Mouse (Mus musculus) testis, postnatal 10 days (tissue): Measurements from ENCODE around the gene Ppp4c.

Experiments
- DNase-seq: peaks from one replicate; pipeline ENCODE4 v3.0.0; 2021; ENCODE audit warnings: low spot score

Gene Ppp4c

DNA sequence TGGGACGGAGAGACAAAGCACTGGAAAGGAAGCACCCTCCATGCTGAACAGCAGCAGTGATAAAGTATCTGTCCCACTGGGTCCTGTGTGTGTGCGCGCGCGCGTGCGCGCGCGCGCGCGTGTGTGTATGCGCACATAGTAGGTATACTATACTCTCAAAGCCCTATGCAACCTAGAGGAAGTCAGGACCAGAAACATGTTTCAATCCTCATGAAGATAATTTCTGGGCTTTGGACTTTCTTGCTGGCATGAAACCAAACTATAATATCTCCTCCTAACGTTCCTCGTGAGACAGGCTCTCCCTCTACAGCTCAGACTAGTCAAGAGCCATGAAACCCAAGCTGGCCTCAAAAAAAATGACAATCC is 8.7 kb upstream of the Ppp4c start:
- no peak for DNase-seq

DNA sequence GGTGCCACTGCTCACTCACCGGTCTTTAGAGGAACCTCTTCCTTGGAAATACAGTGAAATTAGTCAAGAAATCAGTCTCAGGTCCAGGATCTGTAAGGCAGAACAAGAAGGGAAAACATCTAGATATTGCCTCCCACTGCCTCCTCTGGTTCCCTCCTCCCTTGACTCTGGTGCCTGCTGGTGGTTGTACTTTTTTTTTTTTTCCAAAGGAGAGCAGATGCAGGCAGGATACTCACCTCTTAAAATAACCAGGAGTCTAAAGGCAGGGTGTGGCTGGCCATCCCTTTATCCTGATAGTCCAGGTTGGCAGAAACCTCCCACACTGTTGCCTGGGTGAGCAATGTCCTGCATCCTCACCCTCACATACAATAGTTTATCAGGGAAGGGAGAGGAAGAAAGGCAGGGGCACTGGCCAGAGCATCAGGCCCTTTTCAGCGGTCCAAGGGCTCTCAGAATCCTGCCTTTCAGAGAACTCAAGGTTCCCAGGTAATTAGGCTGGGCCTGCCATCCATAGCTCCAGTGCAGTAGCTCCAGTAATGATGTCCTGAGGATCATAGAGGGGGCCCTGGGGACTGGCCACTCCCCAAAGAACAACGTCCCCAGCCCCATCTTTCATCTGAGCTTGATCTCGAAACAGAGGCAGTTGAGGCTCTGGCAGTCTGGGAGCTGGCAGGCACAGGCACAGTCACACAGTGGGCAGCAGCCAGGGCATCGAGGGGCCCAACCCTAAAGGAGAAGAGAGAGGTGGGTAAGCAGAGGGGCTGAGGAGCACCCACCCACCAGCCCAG is 8.2 kb upstream of the Ppp4c start:
- no peak for DNase-seq

DNA sequence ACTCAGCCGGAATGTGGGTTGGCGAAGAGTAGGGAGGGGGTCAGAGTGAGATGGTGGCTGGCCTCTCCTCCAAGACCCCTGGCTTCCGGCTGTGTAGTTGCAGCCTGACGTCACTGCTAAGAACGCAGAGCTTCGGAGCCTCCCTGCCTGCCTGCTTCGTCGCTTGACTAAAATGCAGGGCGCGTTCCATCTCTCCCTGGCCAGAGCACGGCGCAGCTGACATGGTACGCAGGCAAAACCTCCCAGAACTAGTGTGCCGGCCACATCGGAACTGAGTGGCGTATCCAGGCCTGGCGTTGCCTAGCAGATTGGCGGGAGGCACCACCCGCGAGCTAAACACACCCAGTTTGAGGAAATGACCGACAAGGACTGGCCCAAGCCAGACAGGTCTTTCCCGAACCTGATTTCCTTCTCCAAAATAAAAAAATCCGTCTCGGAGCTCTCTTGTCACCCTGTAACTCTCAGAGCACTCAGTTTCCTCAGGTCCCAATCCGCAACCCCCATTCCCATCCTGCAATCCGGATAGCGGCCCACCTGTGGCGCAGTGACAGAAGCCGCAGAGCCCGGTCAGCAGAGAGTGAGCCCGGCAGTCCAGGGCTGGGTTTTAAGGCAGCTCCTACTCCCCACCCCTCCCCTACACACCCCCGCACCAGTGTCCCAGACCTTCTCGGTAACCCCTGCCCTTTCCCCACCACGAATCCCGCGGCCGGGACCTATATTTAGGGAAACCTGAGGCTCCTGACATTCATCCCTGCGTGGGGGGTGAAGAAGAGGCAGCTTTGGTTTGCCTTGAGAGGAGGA is 7.4 kb upstream of the Ppp4c start:
- DNase-seq: peak; percentile 78

DNA sequence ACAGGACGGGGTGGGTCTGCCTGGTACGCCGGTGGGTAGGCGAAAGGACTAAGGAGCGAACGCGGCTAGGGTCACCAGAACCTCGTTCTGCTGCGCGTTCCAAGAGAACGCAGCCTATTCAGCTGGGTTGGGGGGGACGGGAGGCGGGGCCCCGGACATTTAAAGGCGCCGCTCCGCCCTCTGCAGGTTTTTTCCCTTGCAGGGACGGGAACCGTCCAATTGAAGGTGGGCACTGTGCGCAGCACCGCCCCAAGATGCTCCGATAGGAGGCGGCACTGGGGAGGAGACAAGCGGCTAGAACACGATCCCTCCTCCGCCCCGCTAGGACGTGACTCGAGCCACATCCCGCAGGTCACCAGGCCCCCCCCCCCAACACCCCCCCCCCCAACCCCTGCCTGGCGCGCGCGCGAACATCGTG is 6.8 kb upstream of the Ppp4c start:
- DNase-seq: peak; percentile 96

DNA sequence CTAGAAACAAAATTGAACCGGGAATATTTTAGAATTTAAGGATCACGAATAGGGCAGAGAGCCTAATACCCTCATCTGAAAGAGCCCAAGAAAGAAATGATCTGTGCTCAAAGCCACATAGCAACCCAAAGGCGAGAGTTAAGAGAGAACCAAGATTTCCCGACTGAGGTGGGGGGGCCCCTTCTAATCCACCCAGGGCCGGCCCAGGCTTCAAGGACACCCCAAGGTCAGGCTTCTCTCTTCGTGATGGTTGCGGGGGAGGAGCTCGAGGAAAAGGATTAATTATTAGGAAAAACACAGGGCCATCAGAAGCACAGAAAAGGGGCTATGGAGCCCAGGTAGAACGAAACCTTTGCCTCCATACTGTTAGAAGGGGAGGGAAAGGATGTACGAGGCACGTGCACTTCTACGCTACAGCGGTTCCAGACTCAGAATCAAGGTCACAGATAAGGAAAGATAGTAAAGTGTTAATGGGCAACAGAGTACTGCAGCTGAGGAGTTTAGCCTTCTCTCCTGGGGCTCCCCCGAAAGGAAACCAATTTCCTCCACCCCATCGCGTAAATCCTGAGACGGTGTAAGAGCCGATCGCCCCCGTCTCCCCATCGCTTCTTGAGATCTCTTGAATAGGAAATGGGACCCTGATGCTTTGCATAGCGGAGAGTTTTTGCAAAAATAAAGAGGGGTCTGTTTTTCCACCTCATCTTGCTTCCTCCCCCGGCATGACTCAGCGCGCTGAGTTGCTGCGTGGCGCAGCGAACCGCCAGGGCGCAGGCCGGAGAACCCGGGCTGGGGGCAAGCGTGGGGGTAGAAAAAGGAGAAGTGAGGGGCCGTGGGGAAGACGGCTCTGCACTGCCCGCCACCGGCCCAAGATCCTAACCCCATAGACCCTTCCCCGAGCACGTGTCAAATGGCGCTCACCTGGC is 6.1 kb upstream of the Ppp4c start:
- DNase-seq: peak; percentile 68

DNA sequence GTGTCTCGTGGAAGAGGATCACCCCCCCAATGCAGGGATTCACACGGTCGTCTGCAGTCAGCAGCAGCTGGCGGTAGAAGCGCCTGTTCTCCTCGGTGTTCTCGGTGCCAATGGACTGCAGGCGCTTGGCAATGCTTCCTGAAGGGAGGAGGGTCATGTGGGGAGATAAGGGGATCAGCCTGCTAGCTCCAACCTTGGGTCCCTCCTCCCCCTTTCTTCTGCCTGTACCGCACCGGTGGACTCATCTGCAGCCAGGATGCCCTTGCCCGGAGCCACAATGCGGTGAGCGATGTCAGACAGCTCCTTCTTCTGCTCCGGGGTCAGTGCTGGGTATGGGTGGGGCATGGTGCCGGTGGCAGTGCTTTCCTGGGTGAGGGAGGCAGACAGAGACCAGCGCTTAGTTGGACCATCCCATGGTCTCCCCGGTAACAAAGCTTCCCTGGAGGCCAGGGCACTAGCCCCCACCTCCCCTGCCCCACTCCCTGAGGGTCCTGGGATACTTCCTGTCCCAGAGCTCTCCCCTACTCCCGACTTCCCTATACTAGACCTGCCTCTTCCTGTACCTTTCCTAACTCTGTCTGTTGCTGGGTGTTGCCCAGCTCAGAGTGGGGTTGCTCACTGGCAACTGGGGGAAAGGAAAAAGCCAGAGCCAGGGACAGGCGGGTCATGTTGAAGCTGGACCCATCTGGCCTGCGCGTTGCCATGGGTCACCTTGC is 5.3 kb upstream of the Ppp4c start, which contains the start of gene Fam57b:
Gene Fam57b (plus strand): TSS at position 258 of the 716 bp plus-strand sequence.
- DNase-seq: peak; percentile 76

DNA sequence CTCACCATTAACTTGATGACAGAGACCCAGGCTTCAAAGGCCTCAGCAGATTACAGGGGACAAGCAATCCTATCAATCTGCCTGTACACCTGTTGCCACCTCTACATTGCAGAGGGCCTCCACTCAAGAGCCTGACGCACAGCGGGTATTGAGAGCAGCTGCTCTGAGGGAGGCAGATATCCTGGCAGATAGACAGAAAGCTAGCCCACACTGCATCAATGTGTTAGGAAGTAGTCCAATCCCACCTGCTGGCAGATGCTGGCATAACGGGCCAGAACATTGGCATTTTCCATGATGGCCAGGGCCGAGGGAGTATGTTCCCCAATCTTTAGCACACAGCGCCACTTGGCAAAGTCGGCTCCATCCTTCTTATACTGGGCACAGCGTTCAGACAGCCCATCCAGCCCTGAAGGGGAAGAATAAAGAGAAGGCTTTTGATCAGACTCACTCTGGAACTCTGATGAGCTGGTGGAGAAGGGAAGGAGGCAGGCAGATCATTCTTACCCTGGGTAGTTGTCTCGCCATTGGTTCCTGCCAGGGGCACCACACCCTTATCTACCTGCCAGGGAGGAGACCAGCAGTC is 4.1 kb upstream of the Ppp4c start:
- DNase-seq: peak; percentile 70

DNA sequence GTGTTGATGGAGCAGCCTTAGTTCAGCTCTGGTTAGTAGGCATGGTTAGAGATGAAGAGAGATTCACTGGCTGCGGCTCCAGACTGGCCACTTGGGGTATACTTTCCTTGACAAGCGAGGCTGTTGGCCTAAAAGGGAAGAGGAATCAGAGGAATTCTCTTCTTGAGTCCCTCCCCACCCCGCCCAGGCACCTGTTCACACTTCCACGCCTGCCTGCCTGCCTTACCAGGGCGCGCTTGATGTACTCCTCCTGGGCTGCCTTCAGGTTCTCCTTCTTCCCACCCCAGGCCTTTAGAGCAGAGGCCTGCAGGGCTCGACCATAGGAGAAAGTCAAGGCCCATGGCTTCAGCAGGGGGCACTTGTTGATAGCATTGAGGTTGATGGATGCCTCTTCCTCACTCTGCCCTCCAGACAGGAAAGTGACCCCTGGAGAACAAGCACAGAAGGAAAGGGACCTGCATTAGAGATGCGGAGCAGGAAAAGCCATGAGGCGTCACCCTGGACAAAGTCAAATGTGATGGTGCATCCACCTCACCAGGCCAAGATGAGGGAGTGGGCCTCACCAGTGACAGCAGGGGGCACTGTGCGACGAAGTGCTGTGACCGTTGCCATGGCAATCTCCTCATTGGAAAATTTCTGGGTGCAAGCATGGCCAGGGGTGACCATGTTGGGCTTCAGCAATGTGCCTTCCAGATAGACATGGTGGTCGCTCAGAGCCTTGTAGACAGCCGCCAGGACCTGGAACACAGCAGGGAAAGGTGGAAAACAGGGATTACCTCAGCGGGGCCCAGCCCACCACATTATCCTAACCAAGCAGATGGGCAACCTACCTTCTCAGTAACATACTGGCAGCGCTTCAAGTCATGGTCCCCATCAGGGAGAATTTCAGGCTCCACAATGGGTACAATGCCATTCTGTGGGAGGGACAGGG is 3.4 kb upstream of the Ppp4c start:
- no peak for DNase-seq

DNA sequence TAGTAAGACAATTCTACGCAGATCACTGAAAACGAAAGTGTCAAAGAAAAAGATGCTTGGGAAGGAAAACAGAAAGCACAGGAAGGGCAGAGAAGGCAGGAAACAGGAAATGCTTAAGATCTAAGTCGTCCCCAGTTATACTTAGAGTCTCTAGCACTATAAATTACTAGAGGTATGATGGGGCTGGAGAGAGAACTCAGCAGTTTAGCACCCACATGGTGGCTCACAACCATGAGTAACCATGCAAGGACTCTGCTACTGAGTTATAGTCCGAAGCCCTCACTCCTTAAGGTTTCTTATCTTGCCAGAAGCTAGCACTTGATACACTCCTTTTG is 1.9 kb upstream of the Ppp4c start:
- no peak for DNase-seq

DNA sequence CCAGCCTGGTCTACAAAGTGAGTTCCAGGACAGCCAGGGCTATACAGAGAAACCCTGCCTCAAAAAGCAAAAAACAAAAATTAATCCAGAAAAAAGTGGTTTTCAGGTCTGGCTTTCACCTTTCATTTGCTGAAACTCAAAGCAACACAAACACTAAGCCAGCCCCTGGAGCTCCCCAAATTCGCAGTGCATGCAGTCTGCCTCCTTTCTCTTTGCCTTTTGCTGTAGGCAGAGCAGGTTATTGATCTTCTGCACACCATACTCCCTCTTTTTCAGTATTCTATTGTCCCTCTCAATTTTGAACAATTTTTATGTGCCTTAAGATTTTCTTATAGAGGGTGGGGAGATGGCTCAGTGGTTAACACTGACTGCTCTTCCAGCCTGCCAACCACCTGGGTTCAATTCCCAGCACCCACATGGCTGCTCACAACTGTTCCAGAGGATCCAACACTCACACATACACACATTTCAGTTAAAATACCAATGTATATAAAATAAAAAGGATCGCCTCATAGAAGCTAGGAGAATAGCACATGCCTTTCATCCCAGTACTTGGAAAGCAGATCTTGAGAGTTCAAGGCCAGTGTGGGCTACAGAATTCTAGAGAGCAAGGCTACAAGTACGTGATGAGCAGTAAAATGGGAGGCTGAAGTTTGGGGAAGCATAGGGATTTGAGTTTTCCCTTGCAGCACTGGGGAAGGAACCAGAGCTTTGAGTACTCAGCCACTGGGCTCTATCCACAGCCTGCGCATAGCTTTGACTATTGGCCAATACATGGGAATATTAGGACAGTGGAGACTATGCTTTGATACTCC is 1.4 kb upstream of the Ppp4c start:
- DNase-seq: no peak

DNA sequence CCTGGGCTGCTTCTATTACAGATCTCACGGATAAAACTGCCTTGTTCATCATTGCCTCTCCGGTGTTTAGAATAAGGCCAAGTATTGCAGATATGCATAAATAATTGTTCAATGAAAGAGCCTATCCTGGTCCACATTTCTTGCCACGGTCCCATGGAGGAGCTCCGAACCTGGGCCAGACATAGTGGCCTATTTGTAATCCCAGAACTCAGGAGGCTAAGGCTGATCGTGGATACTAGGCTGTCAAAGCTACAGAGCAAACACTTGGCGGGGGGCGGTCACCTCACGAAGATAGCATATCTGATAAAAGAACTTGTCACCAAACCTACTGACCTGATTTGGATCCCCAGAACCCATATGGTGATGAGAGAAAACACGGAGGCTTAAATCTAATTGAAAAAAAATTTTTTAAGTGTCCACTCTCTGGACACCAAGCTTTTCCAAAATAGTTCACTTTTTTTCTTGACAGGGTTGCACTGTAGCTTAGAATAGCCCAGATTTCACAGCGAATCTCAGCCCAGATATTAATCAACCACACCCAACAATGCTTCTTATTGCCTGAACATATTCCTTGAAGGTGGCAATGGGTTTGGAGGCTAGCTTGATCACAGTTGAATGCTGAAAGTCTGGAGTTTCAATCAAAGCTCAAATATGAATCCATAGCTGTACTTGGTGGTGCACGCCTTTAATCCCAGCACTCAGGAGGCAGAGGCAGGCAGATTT is 586 bp upstream of the Ppp4c start:
- no peak for DNase-seq

DNA sequence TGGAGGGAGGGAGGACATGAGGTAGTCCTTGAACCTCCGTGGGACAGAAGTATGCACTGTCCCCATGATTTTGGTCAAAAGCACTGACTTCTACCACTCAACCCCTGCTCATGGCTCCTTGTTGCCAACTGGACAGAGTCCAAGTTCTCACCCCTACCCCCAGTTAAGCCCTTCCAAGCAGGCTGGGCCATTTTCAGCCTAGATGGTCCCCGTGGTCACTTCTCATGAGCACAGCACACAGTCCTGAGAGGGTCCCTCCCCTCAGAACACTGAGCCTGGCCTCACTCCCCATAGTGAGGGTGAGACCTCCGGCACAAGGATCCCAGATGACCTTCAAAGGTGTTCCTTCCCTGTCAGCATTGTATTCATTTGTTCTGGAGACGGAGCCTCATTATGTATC is 3.2 kb downstream of the Ppp4c start:
- DNase-seq: no peak

DNA sequence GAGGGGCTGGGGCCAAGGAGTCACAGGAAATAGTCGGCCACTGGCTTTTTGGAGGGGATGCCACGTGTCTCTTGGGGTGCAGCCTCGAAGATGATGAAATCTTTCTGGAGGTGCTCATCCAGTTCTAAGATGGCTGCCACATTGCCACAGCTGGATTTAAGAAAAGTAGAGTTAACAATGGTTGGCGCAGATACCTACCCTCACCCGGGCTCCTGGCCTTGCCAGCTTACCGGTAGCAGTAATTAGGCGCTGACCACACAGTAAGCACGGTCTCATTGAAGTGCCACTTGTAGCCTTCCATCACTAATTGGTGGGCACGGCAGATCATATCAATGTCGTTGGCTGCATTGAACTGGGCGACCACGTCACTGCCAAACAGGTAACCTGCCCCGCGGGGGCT is 6.2 kb downstream of the Ppp4c start:
- no peak for DNase-seq

DNA sequence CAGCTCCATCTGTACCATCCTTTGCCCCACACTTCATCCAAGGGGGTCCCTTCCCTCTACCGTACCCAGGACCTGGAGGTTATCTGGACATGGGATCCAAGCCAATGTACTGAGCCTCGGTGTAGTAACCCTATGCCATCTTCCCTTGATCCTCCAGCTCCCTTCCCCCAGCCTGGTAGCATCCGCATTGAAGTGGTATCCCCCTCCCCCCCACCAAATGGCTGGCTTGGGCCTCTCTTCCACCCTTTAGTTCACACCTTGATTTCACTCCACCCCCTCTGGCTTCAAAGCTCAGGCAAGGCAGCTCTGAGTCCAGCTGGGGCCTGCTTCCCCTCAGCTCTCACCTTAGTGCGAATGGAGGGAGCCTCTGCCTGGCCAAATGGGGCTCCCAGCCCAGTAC is 7.2 kb downstream of the Ppp4c start:
- DNase-seq: no peak

DNA sequence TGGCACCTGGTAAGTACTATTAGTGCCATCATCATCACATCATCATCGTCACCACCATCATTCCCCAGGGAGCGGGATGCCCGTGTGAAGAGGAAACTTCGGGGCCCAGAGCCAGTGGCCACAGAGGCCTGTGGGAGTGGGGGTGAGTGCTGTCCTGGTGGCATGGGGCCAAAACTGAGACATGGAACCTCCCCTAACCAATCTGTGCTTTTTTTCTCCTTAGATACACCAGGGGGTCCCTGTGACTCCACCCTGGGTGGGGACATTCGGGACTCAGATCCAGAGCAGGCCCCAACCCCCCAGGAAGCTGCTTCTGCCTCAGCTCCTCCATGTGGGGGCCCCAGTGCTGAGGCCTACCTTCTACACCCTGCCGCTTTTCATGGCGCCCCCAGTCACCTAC is 7.8 kb downstream of the Ppp4c start:
- peak; percentile 64 for DNase-seq

DNA sequence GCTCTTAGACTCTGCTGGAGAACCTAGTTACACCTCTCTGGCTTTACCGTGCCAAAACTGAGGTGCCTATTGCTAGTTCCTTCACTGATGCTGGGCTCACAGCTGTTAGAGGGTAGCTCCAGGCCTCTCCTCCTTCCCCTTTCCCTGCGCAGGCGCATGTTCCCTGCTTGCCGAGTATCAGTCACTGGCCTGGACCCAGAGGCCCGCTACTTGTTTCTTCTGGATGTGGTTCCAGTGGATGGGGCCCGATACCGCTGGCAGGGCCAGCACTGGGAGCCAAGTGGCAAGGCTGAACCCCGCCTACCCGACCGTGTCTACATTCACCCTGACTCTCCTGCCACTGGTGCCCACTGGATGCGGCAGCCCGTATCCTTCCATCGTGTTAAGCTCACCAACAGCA is 9.6 kb downstream of the Ppp4c start:
- no peak for DNase-seq

DNA sequence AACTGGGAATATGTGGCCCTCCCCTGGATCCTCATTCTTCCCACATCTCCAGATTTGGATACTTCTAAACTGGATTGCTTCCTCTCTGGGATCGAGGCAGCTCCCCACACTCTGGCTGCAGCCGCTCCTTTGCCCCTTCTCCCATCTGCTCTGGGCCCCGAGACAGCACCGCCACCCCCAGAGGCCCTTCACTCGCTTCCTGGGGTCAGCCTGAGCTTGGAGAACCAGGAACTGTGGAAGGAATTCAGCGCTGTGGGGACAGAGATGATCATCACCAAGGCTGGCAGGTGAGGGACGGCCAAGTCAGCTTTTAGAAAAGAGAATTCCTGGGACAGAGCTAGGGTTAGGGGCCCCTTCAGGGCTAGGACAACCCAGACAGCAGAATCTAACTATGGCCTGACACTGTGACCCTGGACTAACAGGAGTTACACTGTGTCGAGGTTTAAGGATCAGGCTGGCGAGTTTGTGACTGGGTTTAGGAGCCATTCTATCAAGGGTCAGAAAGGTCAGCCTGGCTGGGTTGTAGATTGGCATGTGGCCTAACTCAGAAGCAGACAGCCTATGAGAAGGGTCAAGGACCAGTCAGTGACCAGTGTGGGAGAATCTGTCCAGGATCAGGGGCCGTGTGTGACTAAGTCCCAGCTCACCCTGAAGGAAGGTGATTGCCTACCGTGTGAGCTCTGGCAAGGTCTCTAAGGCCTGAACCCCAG is 10.5 kb downstream of the Ppp4c start:
- DNase-seq: no peak

DNA sequence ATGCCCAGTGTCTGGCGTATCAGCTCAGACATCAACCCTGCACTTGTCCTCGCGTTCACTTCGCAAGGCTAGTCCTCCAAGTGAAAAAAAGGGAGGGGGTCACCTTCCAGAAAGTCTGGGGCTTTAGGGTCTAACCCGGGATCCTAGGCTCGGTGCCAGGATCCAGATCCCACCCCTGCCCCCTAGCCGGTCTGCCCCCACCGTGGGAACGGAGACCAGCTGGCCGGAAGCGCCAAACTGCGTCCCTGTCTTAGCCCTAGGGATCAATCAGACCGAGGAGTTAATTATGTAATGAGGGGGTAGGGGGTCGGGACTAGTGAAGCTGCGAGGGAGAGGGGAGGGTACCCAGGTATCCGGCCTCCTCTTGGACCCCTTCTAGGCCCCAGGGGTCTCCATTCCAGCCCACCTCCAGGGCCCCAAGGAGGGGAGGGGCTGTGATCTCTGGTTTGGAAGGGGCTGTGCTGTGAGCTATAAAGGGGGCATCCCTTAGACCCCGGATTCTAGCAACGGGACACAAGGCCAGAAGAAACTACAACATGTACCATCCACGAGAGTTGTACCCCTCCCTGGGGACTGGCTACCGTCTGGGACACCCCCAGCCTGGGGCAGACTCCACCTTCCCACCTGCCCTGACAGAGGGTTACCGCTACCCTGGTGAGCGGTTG is 11.2 kb downstream of the Ppp4c start, which contains the start of gene Tbx6:
Gene Tbx6 (plus strand): TSS at position 513 of the 665 bp plus-strand sequence.
- peak; percentile 70 for DNase-seq
